Mouse (Mus musculus): ENCODE measurements around the gene Ppp1r18. TPM values are rescaled to one million over a fixed set of nuclear protein-coding genes. Genes with fewer than 3 reads are reported as not detected.

The Ppp1r18 gene
- polyA plus RNA-seq, 1 experiment from 2014 or later: 189 TPM

DNA sequence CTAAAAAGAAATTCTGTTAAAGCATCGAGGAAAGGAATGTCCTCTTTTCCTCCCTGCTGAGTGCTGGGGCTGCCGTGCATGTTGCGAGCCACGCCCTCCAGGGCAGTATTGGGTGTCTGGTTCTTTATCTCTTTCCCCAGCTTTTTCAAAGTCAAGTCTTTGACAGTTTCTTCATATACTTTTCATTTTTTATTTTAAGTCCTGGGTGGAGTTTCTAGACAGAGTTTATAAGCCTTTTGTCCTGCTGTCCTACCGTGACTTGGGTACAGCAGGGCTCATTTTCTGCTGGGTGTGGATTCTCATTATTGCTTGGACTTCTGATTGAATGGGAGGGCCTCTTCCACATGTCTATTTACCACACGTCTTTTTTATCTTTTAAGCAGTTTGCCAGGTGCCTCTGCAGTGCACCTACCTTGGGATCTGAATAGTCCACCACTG, 54.5 kb downstream of the Ppp1r18 start:
- Histone ChIP-seq H3K36me3 (ENCODE audit: inconsistent target) (peaks cover 22% of the 10 kb centered on the region), H3K4me3 (ENCODE audit: inconsistent target) (peak overlapping the region; percentile 86; the same call in 1 of the 2 replicates), H3K27ac (peak overlapping the region; percentile 98), H3K79me2 (ENCODE audit: inconsistent target) (peaks cover 47% of the 10 kb centered on the region)
- 60% methylated on average over 6 of the region's 6 CpGs for WGBS (ENCODE audit: missing documents)

DNA sequence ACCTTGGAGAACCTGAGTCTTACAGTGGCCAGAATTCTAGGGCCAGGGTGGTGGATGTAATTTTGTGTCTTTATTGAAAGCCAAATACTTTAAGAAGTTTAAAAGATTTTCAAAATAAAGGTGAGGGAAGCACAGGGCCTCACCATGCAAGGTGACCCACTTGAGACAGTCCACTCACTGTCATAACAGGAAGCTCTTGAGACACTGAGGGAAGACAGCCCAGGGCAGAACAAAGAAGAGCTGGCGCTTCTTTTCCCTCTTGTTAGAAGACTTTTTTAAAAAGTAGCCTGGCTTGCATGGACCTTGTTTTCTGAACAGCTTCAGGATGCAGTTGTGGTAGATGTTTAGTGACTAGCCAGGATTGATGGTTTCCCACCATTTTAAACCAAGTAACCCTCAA, 55.0 kb downstream of the Ppp1r18 start:
- Histone ChIP-seq H3K36me3 (ENCODE audit: inconsistent target) (peaks cover 27% of the 10 kb centered on the region), H3K79me2 (ENCODE audit: inconsistent target) (peaks cover 42% of the 10 kb centered on the region), H3K27ac (peak overlapping the region; percentile 98), H3K4me3 (ENCODE audit: inconsistent target) (no peak overlapping the region)
- 50% methylated on average over 1 of the region's 1 CpGs for WGBS (ENCODE audit: missing documents)

DNA sequence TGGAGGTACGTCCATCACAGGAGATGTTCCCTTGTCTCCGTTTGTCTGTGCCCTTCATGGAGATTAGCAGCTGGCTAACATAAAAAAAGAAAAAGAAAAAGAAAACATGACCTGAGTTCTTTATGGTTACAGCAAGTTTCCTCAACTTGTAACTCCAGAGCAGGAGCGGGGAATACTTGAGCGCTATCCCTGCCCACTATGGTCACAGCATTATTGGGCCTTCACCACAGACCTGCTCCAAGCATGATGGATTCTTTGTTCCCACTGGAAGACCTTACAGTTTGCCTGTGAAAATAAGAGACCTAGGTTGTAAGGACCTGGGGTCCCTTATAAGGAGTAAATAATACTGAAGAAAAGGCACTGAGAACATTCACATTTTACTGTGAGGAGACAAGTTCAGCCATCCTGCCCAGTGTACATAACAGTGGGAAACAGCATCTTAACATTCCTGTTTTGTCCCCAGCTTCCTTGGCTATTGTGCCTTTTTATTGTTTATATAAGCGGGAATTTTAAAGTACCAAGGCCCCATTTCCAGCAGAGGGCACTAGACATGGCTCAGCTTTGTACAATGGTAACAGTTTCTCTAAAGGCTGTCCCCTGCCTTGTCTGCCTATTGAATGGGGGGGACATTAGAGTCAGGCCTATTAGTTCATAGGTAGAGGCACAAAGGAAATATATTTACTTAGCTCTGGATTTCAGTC, 55.6 kb downstream of the Ppp1r18 start:
- Histone ChIP-seq H3K36me3 (ENCODE audit: inconsistent target) (peaks cover 32% of the 10 kb centered on the region), H3K79me2 (ENCODE audit: inconsistent target) (peaks cover 36% of the 10 kb centered on the region), H3K4me3 (ENCODE audit: inconsistent target) (no peak overlapping the region), H3K27ac (0 out of 2 replicates have a peak overlapping the region, but pooled peaks have one; percentile 98)
- 86% methylated on average over 5 of the region's 5 CpGs for WGBS (ENCODE audit: missing documents)

DNA sequence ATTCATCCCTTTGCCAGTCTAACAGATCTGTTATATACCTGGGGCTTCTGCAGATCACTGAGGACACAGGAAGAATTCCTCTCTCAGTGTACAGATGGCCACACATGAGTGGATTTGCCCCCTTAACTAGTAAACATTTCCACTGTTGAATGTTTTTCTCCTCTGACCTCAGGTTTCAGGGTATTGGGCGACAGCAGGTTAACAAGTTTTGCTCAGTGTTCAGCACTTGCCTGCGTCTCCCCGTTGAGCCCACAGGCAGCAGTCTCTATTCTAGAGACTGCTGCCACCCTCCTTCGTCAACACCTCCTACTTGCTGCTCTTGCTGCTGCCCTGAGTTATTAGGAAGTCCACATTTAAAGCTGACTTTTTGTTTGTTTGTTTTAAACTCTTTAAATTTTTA, 56.3 kb downstream of the Ppp1r18 start:
- WGBS (ENCODE audit: missing documents): 92% methylated on average over 4 of the region's 4 CpGs
- Histone ChIP-seq H3K27ac (no peak overlapping the region), H3K4me3 (ENCODE audit: inconsistent target) (no peak overlapping the region), H3K79me2 (ENCODE audit: inconsistent target) (peaks cover 35% of the 10 kb centered on the region), H3K36me3 (ENCODE audit: inconsistent target) (peaks cover 39% of the 10 kb centered on the region)

DNA sequence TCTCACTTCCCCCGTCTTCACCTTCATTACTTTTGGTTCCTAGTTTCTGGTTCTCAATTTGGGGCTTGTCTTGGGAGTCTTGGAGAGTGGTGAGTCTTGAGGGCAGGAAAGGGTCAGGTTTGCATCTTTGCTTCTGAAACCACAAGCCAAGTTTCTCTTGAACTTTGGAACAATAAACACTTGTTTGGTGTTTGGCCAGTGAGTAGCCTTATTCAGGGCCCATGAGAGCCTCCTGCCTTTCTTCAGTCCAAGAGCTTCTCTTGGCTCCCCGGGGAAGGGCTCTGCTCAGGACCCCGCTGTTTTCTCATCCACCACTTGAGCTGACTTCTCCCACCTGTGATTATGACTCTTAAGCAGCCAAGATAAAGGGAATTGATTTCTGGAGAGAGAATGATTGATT, 57.2 kb downstream of the Ppp1r18 start:
- no peak overlapping the region for H3K27ac ChIP-seq
- WGBS (ENCODE audit: missing documents): 75% methylated on average over 3 of the region's 3 CpGs

DNA sequence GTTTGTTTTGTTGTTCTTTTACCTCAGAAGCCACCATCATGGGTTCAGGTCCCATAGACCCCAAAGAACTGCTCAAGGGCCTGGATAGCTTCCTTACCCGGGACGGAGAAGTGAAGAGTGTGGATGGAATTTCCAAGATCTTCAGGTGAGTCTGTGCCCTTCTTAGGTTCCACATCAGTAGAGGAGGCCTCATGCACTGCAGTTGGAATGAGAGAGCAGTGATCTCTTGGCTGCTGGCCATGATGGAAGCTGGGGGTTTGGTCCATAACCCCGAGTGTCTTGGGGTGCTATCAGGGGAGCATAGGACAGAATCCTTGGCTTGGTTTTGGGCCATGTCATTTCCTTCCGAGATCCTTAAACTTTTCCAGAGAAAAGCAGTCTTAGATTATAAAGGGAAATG, 57.9 kb downstream of the Ppp1r18 start:
- Histone ChIP-seq H3K36me3 (ENCODE audit: inconsistent target) (peaks cover 49% of the 10 kb centered on the region), H3K27ac (no peak overlapping the region), H3K79me2 (ENCODE audit: inconsistent target) (peaks cover 20% of the 10 kb centered on the region), H3K4me3 (ENCODE audit: inconsistent target) (no peak overlapping the region)
- 92% methylated on average over 4 of the region's 4 CpGs for WGBS (ENCODE audit: missing documents)

More for the DNA sequence above, 57.2 kb downstream of the Ppp1r18 start:
- H3K36me3 ChIP-seq (ENCODE audit: inconsistent target): peaks cover 42% of the 10 kb centered on the region
- H3K79me2 ChIP-seq (ENCODE audit: inconsistent target): peaks cover 27% of the 10 kb centered on the region
- H3K4me3 ChIP-seq (ENCODE audit: inconsistent target): no peak overlapping the region

Other genes starting within 250 kb of the Ppp1r18 start
- gene Gm9573, start 239.0 kb upstream of the Ppp1r18 start, polyA plus RNA-seq (2018): not detected in 3 replicates
- gene Mucl3, start 221.9 kb upstream of the Ppp1r18 start, polyA plus RNA-seq (2018): not detected in 3 replicates
- gene Vars2, start 198.0 kb upstream of the Ppp1r18 start, polyA plus RNA-seq (2018): 3.5 to 5.8 TPM (median 4.5 TPM) in 3 replicates
- 6.2 to 17.0 TPM (median 10.0 TPM) in 3 replicates for gene Gtf2h4, start 191.9 kb upstream of the Ppp1r18 start, polyA plus RNA-seq (2018)
- 0.27 to 0.42 TPM in 2 of 3 replicates, not detected in the other for gene Ddr1, start 161.0 kb upstream of the Ppp1r18 start, polyA plus RNA-seq (2018)
- 20.7 to 61.5 TPM (median 37.3 TPM) in 3 replicates for gene Ier3, start 43.9 kb upstream of the Ppp1r18 start, polyA plus RNA-seq (2018)
- gene Flot1, start 42.4 kb upstream of the Ppp1r18 start, polyA plus RNA-seq (2018): 42.9 to 64.8 TPM (median 56.1 TPM) in 3 replicates
- gene Tubb5, start 27.3 kb upstream of the Ppp1r18 start, polyA plus RNA-seq (2018): 187 to 603 TPM (median 205 TPM) in 3 replicates
- gene Mdc1, start 24.1 kb upstream of the Ppp1r18 start, polyA plus RNA-seq (2018): 12.5 to 32.8 TPM (median 22.9 TPM) in 3 replicates
- gene Nrm, start 4.3 kb upstream of the Ppp1r18 start, polyA plus RNA-seq (2018): 5.9 to 14.4 TPM (median 6.8 TPM) in 3 replicates
- gene Dhx16, start 14.2 kb downstream of the Ppp1r18 start, polyA plus RNA-seq (2018): 19.3 to 24.2 TPM (median 19.8 TPM) in 3 replicates
- gene 2310061I04Rik, start 31.8 kb downstream of the Ppp1r18 start, polyA plus RNA-seq (2018): 26.7 to 32.7 TPM (median 27.9 TPM) in 3 replicates
- 3.8 to 11.5 TPM (median 6.7 TPM) in 3 replicates for gene Atat1, start 44.5 kb downstream of the Ppp1r18 start, polyA plus RNA-seq (2018)
- gene Mrps18b, start 50.8 kb downstream of the Ppp1r18 start, polyA plus RNA-seq (2018): 31.2 to 75.1 TPM (median 49.9 TPM) in 3 replicates
- 27.4 to 97.8 TPM (median 35.0 TPM) in 3 replicates for gene Ppp1r10, start 50.8 kb downstream of the Ppp1r18 start, polyA plus RNA-seq (2018)
- gene Abcf1, start 104.2 kb downstream of the Ppp1r18 start, polyA plus RNA-seq (2018): 65.4 to 217 TPM (median 77.6 TPM) in 3 replicates
- 24.9 to 38.6 TPM (median 28.9 TPM) in 3 replicates for gene Gnl1, start 114.3 kb downstream of the Ppp1r18 start, polyA plus RNA-seq (2018)
- gene Prr3, start 114.6 kb downstream of the Ppp1r18 start, polyA plus RNA-seq (2018): 8.8 to 13.9 TPM (median 9.5 TPM) in 3 replicates
- gene H2-T24, start 155.0 kb downstream of the Ppp1r18 start, polyA plus RNA-seq (2018): 34.5 to 71.7 TPM (median 59.9 TPM) in 3 replicates
- 196 to 602 TPM (median 274 TPM) in 3 replicates for gene H2-T23, start 167.3 kb downstream of the Ppp1r18 start, polyA plus RNA-seq (2018)
- gene H2-T22, start 177.2 kb downstream of the Ppp1r18 start, polyA plus RNA-seq (2018): 56.5 to 198 TPM (median 94.0 TPM) in 3 replicates
- not detected in 3 replicates for gene Gm6034, start 177.4 kb downstream of the Ppp1r18 start, polyA plus RNA-seq (2018)
- gene Gm11127, start 192.8 kb downstream of the Ppp1r18 start, polyA plus RNA-seq (2018): 0.16 to 0.64 TPM (median 0.34 TPM) in 3 replicates

All from macrophage (primary cell).